Mouse (Mus musculus): ENCODE results near the gene Nemp1. TPM values are rescaled to one million over a fixed set of nuclear protein-coding genes. Genes with fewer than 3 reads are reported as not detected.
"Not testable (repeated sequence)": the region's sequence is repeated elsewhere in the genome, so short reads cannot be mapped to it uniquely, and the experiment has no call there.

Nemp1 gene
- polyA plus RNA-seq, 1 experiment: 6.7 TPM

DNA sequence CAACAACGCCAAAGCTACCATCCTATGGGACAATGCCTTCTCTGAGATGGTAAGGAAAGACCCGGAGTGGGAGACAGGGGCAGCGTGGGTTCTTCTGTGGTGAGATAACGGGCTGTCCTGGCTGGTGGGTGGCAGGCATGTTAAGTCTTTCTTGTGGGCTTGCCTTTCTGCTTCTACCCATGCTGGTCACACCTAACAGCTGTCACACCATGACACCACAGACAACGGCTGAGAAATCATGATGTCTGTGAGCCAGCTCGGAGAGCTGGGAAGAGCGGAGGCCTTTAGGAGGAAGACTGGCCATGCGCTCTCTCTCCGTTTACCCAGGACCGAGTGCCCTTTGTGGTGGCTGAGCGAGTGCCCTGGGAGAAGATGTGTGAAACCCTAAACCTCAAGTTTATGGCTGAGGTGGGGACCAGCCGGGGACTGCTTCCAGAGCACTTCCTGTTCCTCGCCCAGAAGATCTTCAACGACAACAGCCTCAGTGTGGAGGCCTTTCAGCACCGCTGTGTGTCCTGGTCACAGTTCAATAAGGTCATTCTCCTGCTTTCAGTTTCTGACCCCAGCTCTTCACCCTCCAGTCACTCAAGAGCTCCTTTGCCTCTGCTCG lies 11.6 kb upstream of the Nemp1 start:
- peaks cover 3% of the 10 kb centered on the region; the same call in 1 of the 2 replicates for H3K4me1 ChIP-seq (ENCODE audit: control insufficient read depth, insufficient read depth, low read length)

DNA sequence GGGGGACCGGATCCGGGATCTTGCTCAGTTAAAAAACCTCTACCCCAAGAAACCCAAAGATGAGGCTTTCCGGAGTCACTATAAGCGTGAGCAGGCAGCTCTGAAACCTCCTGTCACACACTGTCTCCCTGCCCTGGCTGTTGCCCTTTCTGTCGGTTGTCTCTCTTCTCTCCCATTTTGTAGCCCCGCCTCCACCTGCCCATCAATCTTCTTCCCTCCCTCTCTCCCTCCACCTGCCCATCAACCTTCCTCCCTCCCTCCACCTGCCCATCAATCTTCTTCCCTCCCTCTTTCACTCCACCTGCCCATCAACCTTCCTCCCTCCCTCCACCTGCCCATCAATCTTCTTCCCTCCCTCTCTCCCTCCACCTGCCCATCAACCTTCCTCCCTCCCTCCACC lies 9.1 kb upstream of the Nemp1 start:
- H3K27ac ChIP-seq (ENCODE audit: insufficient read depth, low read length); H3K27me3 ChIP-seq (ENCODE audit: control insufficient read depth, insufficient read depth, low read length); DNase-seq; H3K4me3 ChIP-seq (replicated peaks; ENCODE audit: insufficient read depth, low read depth, low read length); H3K4me1 ChIP-seq (ENCODE audit: control insufficient read depth, insufficient read depth, low read length): not testable (repeated sequence)
- WGBS: 59% methylated on average over 6 of the region's 6 CpGs

More for the DNA sequence above, 11.6 kb upstream of the Nemp1 start:
- Histone ChIP-seq H3K27ac (ENCODE audit: insufficient read depth, low read length) (no peak overlapping the region), H3K27me3 (ENCODE audit: control insufficient read depth, insufficient read depth, low read length) (no peaks in the 10 kb centered on the region; the same call in 1 of the 2 replicates), H3K4me3 (replicated peaks; ENCODE audit: insufficient read depth, low read depth, low read length) (no peak overlapping the region)
- 78% methylated on average over 16 of the region's 16 CpGs for WGBS
- no peak for TF ChIP-seq CTCF (IDR thresholded peaks at IDR 0.05; ENCODE audit: borderline replicate concordance, insufficient read depth, low read depth, low read length)
- TF ChIP-seq POLR2A (IDR thresholded peaks at IDR 0.05; ENCODE audit: borderline replicate concordance, insufficient read depth, low read length): no peak
- DNase-seq: no peak

DNA sequence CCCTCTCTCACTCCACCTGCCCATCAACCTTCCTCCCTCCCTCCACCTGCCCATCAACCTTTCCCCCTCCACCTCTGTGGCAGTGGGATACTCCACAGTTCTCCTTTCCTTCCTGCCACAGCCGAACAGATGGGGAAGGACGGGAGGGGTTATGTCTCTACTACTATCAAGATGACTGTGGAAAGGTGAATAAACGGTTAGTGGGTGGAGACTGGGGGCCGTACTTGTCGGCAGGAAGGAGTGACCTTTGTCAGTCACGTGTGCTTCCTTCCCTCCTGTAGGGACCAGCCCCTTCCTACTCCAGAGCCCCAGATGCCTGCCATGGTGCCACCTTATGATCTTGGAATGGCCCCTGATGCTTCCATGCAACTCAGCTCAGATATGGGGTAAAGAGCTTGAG lies 8.6 kb upstream of the Nemp1 start:
- 43% methylated on average over 6 of the region's 6 CpGs for WGBS
- H3K4me3 ChIP-seq (replicated peaks; ENCODE audit: insufficient read depth, low read depth, low read length): no peak overlapping the region
- no peak for DNase-seq
- TF ChIP-seq POLR2A (IDR thresholded peaks at IDR 0.05; ENCODE audit: borderline replicate concordance, insufficient read depth, low read length) (no peak), CTCF (IDR thresholded peaks at IDR 0.05; ENCODE audit: borderline replicate concordance, insufficient read depth, low read depth, low read length) (no peak)
- H3K27ac ChIP-seq (ENCODE audit: insufficient read depth, low read length): no peak overlapping the region
- no peaks in the 10 kb centered on the region for H3K27me3 ChIP-seq (ENCODE audit: control insufficient read depth, insufficient read depth, low read length)
- peaks cover 13% of the 10 kb centered on the region for H3K4me1 ChIP-seq (ENCODE audit: control insufficient read depth, insufficient read depth, low read length)

DNA sequence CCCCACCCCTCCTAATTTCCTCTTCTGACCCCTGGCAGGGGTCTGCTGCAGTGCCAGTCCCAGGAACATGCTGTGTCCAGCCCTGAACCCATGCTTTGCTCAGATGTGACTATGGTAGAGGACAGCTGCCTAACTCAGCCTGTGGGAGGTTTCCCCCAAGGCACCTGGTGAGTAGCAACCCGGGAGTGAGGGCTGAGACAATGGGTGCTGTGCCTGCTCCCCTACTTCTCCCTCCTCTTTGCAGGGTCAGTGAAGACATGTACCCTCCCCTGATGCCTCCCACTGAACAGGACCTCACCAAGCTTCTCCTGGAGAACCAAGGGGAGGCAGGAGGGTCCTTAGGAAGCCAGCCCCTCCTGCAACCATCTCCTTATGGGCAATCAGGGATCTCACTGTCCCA lies 7.2 kb upstream of the Nemp1 start:
- H3K4me1 ChIP-seq (ENCODE audit: control insufficient read depth, insufficient read depth, low read length): peaks cover 20% of the 10 kb centered on the region
- DNase-seq: no peak
- no peak overlapping the region for H3K4me3 ChIP-seq (replicated peaks; ENCODE audit: insufficient read depth, low read depth, low read length)
- H3K27me3 ChIP-seq (ENCODE audit: control insufficient read depth, insufficient read depth, low read length): no peaks in the 10 kb centered on the region
- H3K27ac ChIP-seq (ENCODE audit: insufficient read depth, low read length): no peak overlapping the region
- WGBS: 61% methylated on average over 1 of the region's 1 CpGs
- TF ChIP-seq POLR2A (IDR thresholded peaks at IDR 0.05; ENCODE audit: borderline replicate concordance, insufficient read depth, low read length) (peak; percentile 39; the same call in 1 of the 2 replicates), CTCF (IDR thresholded peaks at IDR 0.05; ENCODE audit: borderline replicate concordance, insufficient read depth, low read depth, low read length) (no peak)

DNA sequence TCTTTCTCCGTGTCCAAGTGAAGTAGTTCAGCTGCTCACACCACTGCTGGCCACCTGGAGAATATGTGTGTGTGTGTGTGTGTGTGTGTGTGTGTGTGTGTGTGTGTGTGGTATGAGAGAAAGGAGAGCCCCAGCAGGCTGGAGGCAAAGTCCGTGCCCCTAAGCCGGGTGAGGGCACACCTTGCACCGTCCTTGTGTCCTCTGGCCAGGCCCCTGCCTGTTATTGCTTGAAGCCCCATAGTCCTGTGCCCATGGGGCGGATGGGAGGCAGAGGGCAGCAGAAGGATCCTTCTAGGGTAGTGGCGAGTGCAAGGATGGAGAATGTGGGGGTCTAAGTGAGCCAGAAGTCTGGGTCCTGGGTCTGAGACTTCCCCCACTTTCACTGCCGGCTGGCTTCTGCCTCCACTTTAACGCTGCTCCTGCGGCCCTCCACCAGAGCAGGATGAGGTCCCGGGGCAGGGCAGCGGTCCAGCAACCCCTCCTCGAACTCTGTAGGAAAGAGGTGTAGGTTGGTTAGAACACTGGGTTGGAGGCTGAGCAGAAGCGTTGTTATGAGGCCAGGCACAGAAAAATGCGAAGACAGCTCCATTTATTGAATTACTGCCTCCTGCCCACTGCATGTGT lies 5.3 kb upstream of the Nemp1 start:
- peak overlapping the region; percentile 90 for H3K27ac ChIP-seq (ENCODE audit: insufficient read depth, low read length)
- peaks cover 20% of the 10 kb centered on the region for H3K4me1 ChIP-seq (ENCODE audit: control insufficient read depth, insufficient read depth, low read length)
- H3K27me3 ChIP-seq (ENCODE audit: control insufficient read depth, insufficient read depth, low read length): no peaks in the 10 kb centered on the region
- WGBS: 18% methylated on average over 14 of the region's 14 CpGs
- peak overlapping the region; percentile 51 for H3K4me3 ChIP-seq (replicated peaks; ENCODE audit: insufficient read depth, low read depth, low read length)
- TF ChIP-seq POLR2A (IDR thresholded peaks at IDR 0.05; ENCODE audit: borderline replicate concordance, insufficient read depth, low read length) (no peak), CTCF (IDR thresholded peaks at IDR 0.05; ENCODE audit: borderline replicate concordance, insufficient read depth, low read depth, low read length) (no peak)
- DNase-seq: no peak

DNA sequence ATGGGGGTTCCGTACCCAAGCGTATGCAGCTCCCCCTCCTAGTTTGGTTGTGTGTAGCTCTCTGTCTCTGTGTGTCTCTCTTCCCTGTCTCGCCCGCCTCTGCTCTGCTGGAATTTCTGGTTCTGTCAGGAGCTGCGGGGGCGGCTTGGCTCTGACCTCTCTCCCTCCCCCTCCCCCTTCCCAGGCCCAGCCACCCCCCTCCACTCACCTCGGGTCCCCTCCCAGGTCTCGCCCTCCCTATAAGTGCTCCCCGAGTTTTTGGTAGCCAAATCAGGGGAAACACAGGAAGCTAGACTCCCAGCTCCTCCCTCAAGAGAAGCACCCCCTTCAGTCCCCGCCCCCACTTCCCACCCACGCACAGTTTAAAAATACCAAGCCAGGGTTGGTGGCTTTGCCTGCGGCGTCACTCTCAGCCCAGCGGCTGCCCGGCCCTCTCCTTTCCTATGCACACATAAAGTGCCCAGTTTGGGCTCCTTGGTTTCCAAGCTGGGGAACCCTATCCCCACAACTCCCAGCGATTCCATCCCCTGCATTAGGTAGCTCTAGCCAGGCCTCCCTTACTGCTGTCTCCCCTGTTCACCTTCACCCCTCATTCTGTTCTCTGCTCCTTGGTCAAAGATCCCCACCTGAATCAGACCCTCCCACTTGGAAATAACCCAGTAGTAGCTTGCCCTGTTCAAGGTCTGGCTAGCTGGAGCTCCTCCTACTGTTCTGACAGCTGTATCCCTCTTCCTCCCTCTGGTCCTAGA lies 4.6 kb upstream of the Nemp1 start:
- WGBS: 2% methylated on average over 16 of the region's 16 CpGs
- H3K27ac ChIP-seq (ENCODE audit: insufficient read depth, low read length): peak overlapping the region; percentile 93
- TF ChIP-seq POLR2A (IDR thresholded peaks at IDR 0.05; ENCODE audit: borderline replicate concordance, insufficient read depth, low read length) (peak; percentile 56; the same call in 1 of the 2 replicates), CTCF (IDR thresholded peaks at IDR 0.05; ENCODE audit: borderline replicate concordance, insufficient read depth, low read depth, low read length) (no peak)
- H3K4me3 ChIP-seq (replicated peaks; ENCODE audit: insufficient read depth, low read depth, low read length): peak overlapping the region; percentile 52
- peaks cover 20% of the 10 kb centered on the region for H3K4me1 ChIP-seq (ENCODE audit: control insufficient read depth, insufficient read depth, low read length)
- H3K27me3 ChIP-seq (ENCODE audit: control insufficient read depth, insufficient read depth, low read length): no peaks in the 10 kb centered on the region
- DNase-seq: peak; percentile 78 to 82

DNA sequence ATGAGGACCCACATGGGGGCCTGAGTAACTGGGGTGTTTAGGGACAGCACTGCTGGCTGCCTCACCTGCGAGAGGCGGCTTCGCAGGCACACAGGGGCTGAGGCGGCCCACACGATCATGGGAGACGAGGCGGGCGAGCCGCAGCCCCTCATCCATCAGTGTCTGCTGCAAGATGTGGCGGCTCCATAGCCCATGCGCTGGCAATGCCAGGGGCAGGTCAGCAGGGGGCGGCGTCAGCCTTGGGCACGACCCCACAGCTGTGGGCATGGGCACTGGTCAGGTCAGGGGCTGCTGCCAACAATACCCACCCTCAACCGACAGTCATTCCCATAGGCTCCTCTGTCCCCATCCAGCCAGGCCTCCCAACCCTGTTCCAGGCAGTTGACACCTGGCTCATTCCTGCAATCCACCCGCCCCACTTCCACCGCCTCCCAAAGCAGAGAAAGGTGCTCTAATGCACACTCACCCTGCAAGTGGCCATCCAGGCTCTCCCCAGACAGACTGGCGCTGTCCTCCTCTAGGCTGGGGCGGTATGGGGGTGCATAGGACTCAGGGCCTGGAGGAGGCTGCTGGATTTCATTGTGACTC lies 3.9 kb upstream of the Nemp1 start:
- peak overlapping the region; percentile 52 for H3K4me3 ChIP-seq (replicated peaks; ENCODE audit: insufficient read depth, low read depth, low read length)
- H3K27ac ChIP-seq (ENCODE audit: insufficient read depth, low read length): peak overlapping the region; percentile 93
- peak; percentile 49 to 65 for DNase-seq
- no peaks in the 10 kb centered on the region for H3K27me3 ChIP-seq (ENCODE audit: control insufficient read depth, insufficient read depth, low read length)
- H3K4me1 ChIP-seq (ENCODE audit: control insufficient read depth, insufficient read depth, low read length): peaks cover 22% of the 10 kb centered on the region
- 24% methylated on average over 19 of the region's 19 CpGs for WGBS
- TF ChIP-seq CTCF (IDR thresholded peaks at IDR 0.05; ENCODE audit: borderline replicate concordance, insufficient read depth, low read depth, low read length) (0 out of 2 replicates have a peak, but pooled peaks have one; percentile 5), POLR2A (IDR thresholded peaks at IDR 0.05; ENCODE audit: borderline replicate concordance, insufficient read depth, low read length) (no peak)
